Mouse (Mus musculus): ENCODE measurements around the gene Rnaseh2a. TPM values are rescaled to one million over a fixed set of nuclear protein-coding genes. Genes with fewer than 3 reads are reported as not detected.
A peak's percentile ranks its signal among the peaks of the same experiment; 100 is the strongest.
"Not testable (repeated sequence)": the region's sequence is repeated elsewhere in the genome, so short reads cannot be mapped to it uniquely, and the experiment has no call there.

Gene Rnaseh2a
- polyA plus RNA-seq, 1 experiment from 2014 or later, result 47.9 TPM

GRCm38 (mm10) chr8:84908421-84909161, 61.0 kb downstream of the Rnaseh2a start, which contains the start of gene Dnase2a:
Gene Dnase2a, plus strand, starts transcription at chr8:84908560.
- Histone ChIP-seq H3K27me3 (ENCODE audit: control insufficient read depth, insufficient read depth, low read depth, low read length) (peaks cover 9% of the 10 kb centered on the region; the same call in 1 of the 2 replicates), H3K27ac (ENCODE audit: low read length) (no peak within 1 kb of the TSS), H3K36me3 (ENCODE audit: control insufficient read depth, insufficient read depth, low read length) (peaks cover 27% of the 10 kb centered on the region), H3K4me3 (ENCODE audit: low read depth, low read length) (peak within 1 kb of the TSS; percentile 29), H3K4me1 (ENCODE audit: control insufficient read depth, insufficient read depth, low read length) (peaks cover 2% of the 10 kb centered on the region), H3K9ac (ENCODE audit: low read depth, low read length) (peak within 1 kb of the TSS; percentile 48), H3K4me2 (ENCODE audit: low read length) (peak within 1 kb of the TSS; percentile 52), H3K9me3 (replicated peaks; ENCODE audit: control insufficient read depth, low read length, poor library complexity, severe bottlenecking) (no peaks in the 10 kb centered on the region)
- peak; percentile 59 for ATAC-seq
- WGBS, result under 1% methylated on average over 45 of the region's 45 CpGs

GRCm38 (mm10) chr8:84907979-84908378, 61.6 kb downstream of the Rnaseh2a start:
- not testable (repeated sequence) for H3K27ac ChIP-seq (ENCODE audit: low read length); H3K27me3 ChIP-seq (ENCODE audit: control insufficient read depth, insufficient read depth, low read depth, low read length); H3K9ac ChIP-seq (ENCODE audit: low read depth, low read length); H3K4me1 ChIP-seq (ENCODE audit: control insufficient read depth, insufficient read depth, low read length); H3K9me3 ChIP-seq (replicated peaks; ENCODE audit: control insufficient read depth, low read length, poor library complexity, severe bottlenecking); ATAC-seq
- WGBS, result 35% methylated on average over 6 of the region's 7 CpGs
- Histone ChIP-seq H3K4me3 (ENCODE audit: low read depth, low read length) (peak overlapping the region; percentile 29), H3K4me2 (ENCODE audit: low read length) (peak overlapping the region; percentile 52), H3K36me3 (ENCODE audit: control insufficient read depth, insufficient read depth, low read length) (peaks cover 23% of the 10 kb centered on the region)

GRCm38 (mm10) chr8:84907493-84907892, 62.1 kb downstream of the Rnaseh2a start:
- ATAC-seq, result no peak
- peaks cover 18% of the 10 kb centered on the region for H3K36me3 ChIP-seq (ENCODE audit: control insufficient read depth, insufficient read depth, low read length)
- H3K4me1 ChIP-seq (ENCODE audit: control insufficient read depth, insufficient read depth, low read length), result peaks cover 11% of the 10 kb centered on the region
- no peak overlapping the region for H3K27ac ChIP-seq (ENCODE audit: low read length)
- no peaks in the 10 kb centered on the region for H3K9me3 ChIP-seq (replicated peaks; ENCODE audit: control insufficient read depth, low read length, poor library complexity, severe bottlenecking)
- H3K4me3 ChIP-seq (ENCODE audit: low read depth, low read length), result no peak overlapping the region
- no peak overlapping the region for H3K9ac ChIP-seq (ENCODE audit: low read depth, low read length)
- no peak overlapping the region for H3K4me2 ChIP-seq (ENCODE audit: low read length)
- WGBS, result 76% methylated on average over 8 of the region's 8 CpGs
- peaks cover 9% of the 10 kb centered on the region; the same call in 1 of the 2 replicates for H3K27me3 ChIP-seq (ENCODE audit: control insufficient read depth, insufficient read depth, low read depth, low read length)

- H3K9ac ChIP-seq (ENCODE audit: low read depth, low read length), result no peak overlapping the region
- H3K36me3 ChIP-seq (ENCODE audit: control insufficient read depth, insufficient read depth, low read length), result peaks cover 13% of the 10 kb centered on the region
- H3K4me3 ChIP-seq (ENCODE audit: low read depth, low read length), result no peak overlapping the region
- no peak overlapping the region for H3K27ac ChIP-seq (ENCODE audit: low read length)
- H3K9me3 ChIP-seq (replicated peaks; ENCODE audit: control insufficient read depth, low read length, poor library complexity, severe bottlenecking), result no peaks in the 10 kb centered on the region
- no peak for ATAC-seq
- H3K4me1 ChIP-seq (ENCODE audit: control insufficient read depth, insufficient read depth, low read length), result peaks cover 11% of the 10 kb centered on the region
- no peak overlapping the region for H3K4me2 ChIP-seq (ENCODE audit: low read length)
- WGBS, result 89% methylated on average over 9 of the region's 9 CpGs
- peaks cover 5% of the 10 kb centered on the region; the same call in 1 of the 2 replicates for H3K27me3 ChIP-seq (ENCODE audit: control insufficient read depth, insufficient read depth, low read depth, low read length)
Observed at GRCm38 (mm10) chr8:84907037-84907436, 62.5 kb downstream of the Rnaseh2a start.

Small RNAs within 50 kb of the gene (microRNA-seq; reads per million reads assigned to microRNA genes)
- gene Gm24197, result not detected

Other genes with a start within 250 kb of the Rnaseh2a start
- gene G430095P16Rik, start 246.8 kb downstream of the Rnaseh2a start, polyA plus RNA-seq (2015; fragmentation: Nextera tagmentation; extraction: Ambion mirVana), result 0.80 and 1.1 TPM in 2 replicates
- gene Nfix, start 169.4 kb downstream of the Rnaseh2a start, polyA plus RNA-seq (2015; fragmentation: Nextera tagmentation; extraction: Ambion mirVana), result 44.1 and 55.4 TPM in 2 replicates
- gene Dand5, start 146.9 kb downstream of the Rnaseh2a start, polyA plus RNA-seq (2015; fragmentation: Nextera tagmentation; extraction: Ambion mirVana), result 11.7 and 12.4 TPM in 2 replicates
- gene Gadd45gip1, start 138.2 kb downstream of the Rnaseh2a start, polyA plus RNA-seq (2015; fragmentation: Nextera tagmentation; extraction: Ambion mirVana), result 35.0 and 37.4 TPM in 2 replicates
- 80.7 and 85.6 TPM in 2 replicates for gene Rad23a, start 129.1 kb downstream of the Rnaseh2a start, polyA plus RNA-seq (2015; fragmentation: Nextera tagmentation; extraction: Ambion mirVana)
- gene Calr, start 122.8 kb downstream of the Rnaseh2a start, polyA plus RNA-seq (2015; fragmentation: Nextera tagmentation; extraction: Ambion mirVana), result 662 and 691 TPM in 2 replicates
- 108 and 113 TPM in 2 replicates for gene Farsa, start 112.8 kb downstream of the Rnaseh2a start, polyA plus RNA-seq (2015; fragmentation: Nextera tagmentation; extraction: Ambion mirVana)
- 27.7 and 33.2 TPM in 2 replicates for gene Syce2, start 97.7 kb downstream of the Rnaseh2a start, polyA plus RNA-seq (2015; fragmentation: Nextera tagmentation; extraction: Ambion mirVana)
- gene Gcdh, start 75.8 kb downstream of the Rnaseh2a start, polyA plus RNA-seq (2015; fragmentation: Nextera tagmentation; extraction: Ambion mirVana), result 33.4 and 36.9 TPM in 2 replicates
- gene Klf1, start 67.8 kb downstream of the Rnaseh2a start, polyA plus RNA-seq (2015; fragmentation: Nextera tagmentation; extraction: Ambion mirVana), result 0.28 and 0.98 TPM in 2 replicates
- 5.0 and 6.1 TPM in 2 replicates for gene Dnase2a, start 61.2 kb downstream of the Rnaseh2a start, polyA plus RNA-seq (2015; fragmentation: Nextera tagmentation; extraction: Ambion mirVana)
- 85.7 and 86.1 TPM in 2 replicates for gene Mast1, start 32.4 kb downstream of the Rnaseh2a start, polyA plus RNA-seq (2015; fragmentation: Nextera tagmentation; extraction: Ambion mirVana)
- gene Rtbdn, start 22.8 kb downstream of the Rnaseh2a start, polyA plus RNA-seq (2015; fragmentation: Nextera tagmentation; extraction: Ambion mirVana), result 2.8 and 3.3 TPM in 2 replicates
- gene Gm49661, start 334 bp downstream of the Rnaseh2a start, polyA plus RNA-seq (2015; fragmentation: Nextera tagmentation; extraction: Ambion mirVana), result not detected in 2 replicates
- gene Prdx2, start 180 bp downstream of the Rnaseh2a start, polyA plus RNA-seq (2015; fragmentation: Nextera tagmentation; extraction: Ambion mirVana), result 1,134 and 1,161 TPM in 2 replicates
- gene Junb, start 9.0 kb upstream of the Rnaseh2a start, polyA plus RNA-seq (2015; fragmentation: Nextera tagmentation; extraction: Ambion mirVana), result 5.3 TPM in 2 replicates
- 39.3 and 43.8 TPM in 2 replicates for gene Hook2, start 20.8 kb upstream of the Rnaseh2a start, polyA plus RNA-seq (2015; fragmentation: Nextera tagmentation; extraction: Ambion mirVana)
- not detected in 2 replicates for gene Best2, start 44.8 kb upstream of the Rnaseh2a start, polyA plus RNA-seq (2015; fragmentation: Nextera tagmentation; extraction: Ambion mirVana)
- gene Asna1, start 55.5 kb upstream of the Rnaseh2a start, polyA plus RNA-seq (2015; fragmentation: Nextera tagmentation; extraction: Ambion mirVana), result 148 and 149 TPM in 2 replicates
- 114 and 120 TPM in 2 replicates for gene Trir, start 57.1 kb upstream of the Rnaseh2a start, polyA plus RNA-seq (2015; fragmentation: Nextera tagmentation; extraction: Ambion mirVana)
- 65.1 and 73.5 TPM in 2 replicates for gene Tnpo2, start 67.1 kb upstream of the Rnaseh2a start, polyA plus RNA-seq (2015; fragmentation: Nextera tagmentation; extraction: Ambion mirVana)
- gene Fbxw9, start 90.3 kb upstream of the Rnaseh2a start, polyA plus RNA-seq (2015; fragmentation: Nextera tagmentation; extraction: Ambion mirVana), result 79.5 and 93.5 TPM in 2 replicates
- 1.7 and 3.3 TPM in 2 replicates for gene Gm5741, start 98.2 kb upstream of the Rnaseh2a start, polyA plus RNA-seq (2015; fragmentation: Nextera tagmentation; extraction: Ambion mirVana)
- gene Dhps, start 102.0 kb upstream of the Rnaseh2a start, polyA plus RNA-seq (2015; fragmentation: Nextera tagmentation; extraction: Ambion mirVana), result 114 and 120 TPM in 2 replicates
- 129 and 133 TPM in 2 replicates for gene Wdr83os, start 111.0 kb upstream of the Rnaseh2a start, polyA plus RNA-seq (2015; fragmentation: Nextera tagmentation; extraction: Ambion mirVana)
- gene Wdr83, start 111.5 kb upstream of the Rnaseh2a start, polyA plus RNA-seq (2015; fragmentation: Nextera tagmentation; extraction: Ambion mirVana), result 57.5 and 57.9 TPM in 2 replicates
- 18.1 and 18.2 TPM in 2 replicates for gene Man2b1, start 113.5 kb upstream of the Rnaseh2a start, polyA plus RNA-seq (2015; fragmentation: Nextera tagmentation; extraction: Ambion mirVana)
- gene Zfp791, start 153.3 kb upstream of the Rnaseh2a start, polyA plus RNA-seq (2015; fragmentation: Nextera tagmentation; extraction: Ambion mirVana), result 4.6 and 5.3 TPM in 2 replicates
- not detected in 2 replicates for gene Cks1brt, start 182.2 kb upstream of the Rnaseh2a start, polyA plus RNA-seq (2015; fragmentation: Nextera tagmentation; extraction: Ambion mirVana)

Data from midbrain, embryonic 16.5 days (tissue).